Mouse (Mus musculus): ENCODE data around the gene Nlrp9a.
"Not testable (repeated sequence)": the region's sequence is repeated elsewhere in the genome, so short reads cannot be mapped to it uniquely, and the experiment has no call there.

Nlrp9a gene

DNA sequence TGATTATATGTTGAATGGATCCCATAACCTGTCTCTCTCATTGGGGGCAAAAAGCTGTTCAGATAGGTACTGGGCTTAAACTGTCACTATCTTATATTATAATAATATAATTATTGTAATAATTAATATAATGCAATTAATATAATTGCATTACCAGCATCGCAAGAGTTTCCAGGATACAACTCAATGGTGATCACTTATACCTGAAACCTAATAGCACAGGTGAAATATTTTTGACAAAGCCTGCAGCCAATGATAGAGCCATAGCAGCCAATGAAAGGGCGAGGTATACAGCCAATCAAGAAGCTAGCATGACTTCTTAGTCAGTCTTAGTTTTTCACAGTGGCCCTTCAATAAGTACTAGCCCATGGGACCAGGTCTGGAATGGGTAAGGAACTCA lies at the start of gene Nlrp9a:
Gene Nlrp9a, plus strand, starts transcription at position 301 of the 400 bp plus-strand sequence.
- not testable (repeated sequence) for DNase-seq

DNA sequence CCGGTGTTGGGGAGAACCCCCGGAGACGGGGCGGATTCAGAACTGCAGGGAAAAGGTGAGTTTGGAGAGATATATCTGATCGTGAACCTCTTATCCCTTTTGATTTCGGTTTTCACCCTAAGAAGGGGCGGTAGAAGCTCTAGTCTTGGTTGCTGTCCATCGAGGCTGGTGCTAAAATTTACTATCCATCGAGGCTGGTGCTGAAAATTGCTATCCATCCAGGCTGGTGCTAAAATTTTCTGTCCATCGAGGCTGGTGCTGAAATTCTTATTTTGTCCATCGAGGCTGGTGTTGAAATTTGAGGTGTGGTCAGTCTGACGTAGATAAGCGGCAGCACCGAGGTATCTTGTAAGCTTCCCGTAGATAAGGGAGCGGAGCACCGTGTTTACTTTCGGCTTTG lies 45.3 kb upstream of the Nlrp9a start:
- DNase-seq: not testable (repeated sequence)

DNA sequence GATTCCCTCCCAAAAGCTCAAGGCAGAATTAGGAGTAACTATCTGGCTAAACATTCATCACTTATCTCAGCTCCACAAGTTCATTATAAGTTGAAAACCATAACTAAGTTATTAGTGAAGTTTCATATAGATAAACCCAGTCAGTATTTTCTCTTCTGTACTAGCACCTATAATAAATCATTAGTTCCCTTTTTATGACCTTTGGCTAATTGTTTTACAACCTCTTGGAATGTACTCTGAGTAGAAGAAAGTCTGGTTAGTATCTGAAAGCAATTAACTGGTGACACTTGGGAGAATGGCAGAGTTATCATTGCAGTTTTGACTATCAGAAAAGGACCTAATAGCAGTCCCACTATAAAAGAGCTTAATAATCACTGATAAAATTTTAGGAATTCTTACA lies 54.3 kb downstream of the Nlrp9a start:
- no peak for DNase-seq

DNA sequence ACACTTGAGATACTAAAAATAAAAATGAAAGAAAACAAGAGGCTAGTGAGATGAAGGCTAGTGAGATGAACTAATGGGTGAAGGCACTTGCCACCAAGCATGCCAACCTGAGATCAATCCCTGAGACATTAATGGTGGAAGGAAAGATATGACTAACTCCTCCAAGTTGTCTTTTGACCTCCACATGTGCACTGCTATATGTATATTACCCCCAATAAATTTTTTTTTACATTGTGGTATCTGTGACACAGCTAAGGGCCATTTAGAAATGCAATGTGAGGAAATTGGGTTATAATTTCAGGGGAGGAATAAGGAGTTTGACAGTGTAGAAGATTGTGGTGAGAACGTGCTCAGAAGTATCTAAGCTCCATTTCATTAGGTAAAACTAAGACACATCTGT lies 55.0 kb downstream of the Nlrp9a start:
- DNase-seq: no peak

DNA sequence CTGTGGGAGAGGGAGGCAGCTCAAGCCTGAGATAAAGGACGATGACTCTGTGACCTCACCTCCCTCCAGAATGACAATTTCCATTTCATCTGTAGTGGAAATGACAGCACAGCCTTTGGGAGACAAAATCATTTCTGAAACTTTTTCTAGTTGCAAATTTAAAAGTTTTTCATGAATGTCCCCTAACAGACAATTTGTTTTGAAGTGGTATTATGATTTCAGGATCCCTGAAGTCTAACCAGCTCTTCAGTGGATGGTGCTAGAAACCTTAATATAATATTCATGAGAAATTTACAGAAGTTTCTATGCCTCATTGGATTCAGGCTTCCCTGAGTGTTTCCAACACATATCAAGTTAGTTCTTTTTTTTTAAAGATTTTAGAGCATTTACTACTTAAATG lies 83.5 kb downstream of the Nlrp9a start, which contains the start of gene Vmn1r185:
Gene Vmn1r185, minus strand, starts transcription at position 101 of the 400 bp plus-strand sequence.
- DNase-seq: not testable (repeated sequence)
